Mouse (Mus musculus) forebrain, embryonic 15.5 days (tissue): ENCODE data around the gene Rraga. TPM values are rescaled to one million over a fixed set of nuclear protein-coding genes. Genes with fewer than 3 reads are reported as not detected.

Experiments
- ATAC-seq: fragments of 200-750 bp; cut with Nextera tagmentation; replicated peaks from 2 replicates; pipeline ENCODE4 v1.8.0; 2017; ENCODE audit warnings: mild to moderate bottlenecking, moderate TSS enrichment, moderate library complexity
- H3K27ac ChIP-seq: fragments of 300-500 bp; sonication (generic); replicated peaks from 2 replicates; pipeline ENCODE4 v1.5.1; 2015; ENCODE audit warnings: mild to moderate bottlenecking, inconsistent platforms
- H3K27me3 ChIP-seq: fragments of 300-500 bp; sonication (generic); 2 replicates; pipeline ENCODE4 v1.6.1; 2015; ENCODE audit warnings: inconsistent platforms
- H3K36me3 ChIP-seq: fragments of 300-500 bp; sonication (generic); 2 replicates; pipeline ENCODE4 v1.6.1; 2015; ENCODE audit warnings: mild to moderate bottlenecking, inconsistent platforms
- H3K4me1 ChIP-seq: fragments of 300-500 bp; sonication (generic); 2 replicates; pipeline ENCODE4 v1.6.1; 2015; ENCODE audit warnings: inconsistent platforms
- H3K4me2 ChIP-seq: fragments of 300-500 bp; sonication (generic); replicated peaks from 2 replicates; pipeline ENCODE4 v1.6.1; 2015; ENCODE audit warnings: mild to moderate bottlenecking, inconsistent platforms
- H3K4me3 ChIP-seq: fragments of 300-500 bp; sonication (generic); 2 replicates; pipeline ENCODE4 v1.5.1; 2015; ENCODE audit warnings: mild to moderate bottlenecking, inconsistent platforms
- H3K9ac ChIP-seq: fragments of 300-500 bp; sonication (generic); replicated peaks from 2 replicates; pipeline ENCODE4 v1.6.1; 2015; ENCODE audit warnings: mild to moderate bottlenecking, inconsistent platforms
- H3K9me3 ChIP-seq: fragments of 300-500 bp; sonication (generic); 2 replicates; pipeline ENCODE4 v1.6.1; 2016; ENCODE audit warnings: inconsistent platforms
- WGBS: fragments of 180-500 bp; shearing (Covaris S2); methylation state at CpG from one replicate; pipeline ENCODE4 v1.1.7; 2015; ENCODE audit warnings: mixed read lengths; 5-methylcytosine and 5-hydroxymethylcytosine counted together
- polyA plus RNA-seq: library from polyadenylated mRNA; unstranded; fragments of >200 nt; fragmentation: Nextera tagmentation; extraction: Ambion mirVana; gene quantifications from 2 replicates; pipeline ENCODE4 v1.2.1, GENCODE M21; 2015

Rraga gene
- polyA plus RNA-seq: 89.1 and 95.5 TPM in 2 replicates

- H3K4me2 ChIP-seq: peak within 1 kb of the TSS; percentile 68
- 0% methylated on average over 53 of the region's 53 CpGs for WGBS
- H3K27ac ChIP-seq: peak within 1 kb of the TSS; percentile 99
- peak within 1 kb of the TSS; percentile 99 for H3K9ac ChIP-seq
- no peaks in the 10 kb centered on the region for H3K9me3 ChIP-seq
- peak within 1 kb of the TSS; percentile 85 for H3K4me3 ChIP-seq
- peaks cover 36% of the 10 kb centered on the region for H3K4me1 ChIP-seq
- ATAC-seq: peak; percentile 98
- H3K27me3 ChIP-seq: no peaks in the 10 kb centered on the region
- no peaks in the 10 kb centered on the region for H3K36me3 ChIP-seq
These were observed at the start of gene Rraga for GRCm38 (mm10) chr4:86575283-86575983. Gene Rraga (plus strand): TSS chr4:86575668.

- 76% methylated on average over 11 of the region's 11 CpGs for WGBS
- Histone ChIP-seq H3K4me2 (no peak overlapping the region), H3K4me1 (no peaks in the 10 kb centered on the region), H3K9ac (no peak overlapping the region), H3K27ac (no peak overlapping the region), H3K9me3 (no peaks in the 10 kb centered on the region), H3K36me3 (no peaks in the 10 kb centered on the region), H3K4me3 (no peak overlapping the region), H3K27me3 (no peaks in the 10 kb centered on the region)
- no peak for ATAC-seq
These were observed 48.0 kb upstream of the Rraga start for GRCm38 (mm10) chr4:86527162-86528136.

GRCm38 (mm10) chr4:86529161-86529560, 46.3 kb upstream of the Rraga start:
- H3K4me3 ChIP-seq: no peak overlapping the region
- H3K4me2 ChIP-seq: no peak overlapping the region
- no peak overlapping the region for H3K27ac ChIP-seq
- H3K9ac ChIP-seq: no peak overlapping the region
- no peaks in the 10 kb centered on the region for H3K9me3 ChIP-seq
- no peaks in the 10 kb centered on the region for H3K36me3 ChIP-seq
- WGBS: 70% methylated on average over 6 of the region's 6 CpGs
- no peaks in the 10 kb centered on the region for H3K4me1 ChIP-seq
- H3K27me3 ChIP-seq: no peaks in the 10 kb centered on the region
- no peak for ATAC-seq

- Histone ChIP-seq H3K36me3 (no peaks in the 10 kb centered on the region), H3K9me3 (no peaks in the 10 kb centered on the region), H3K4me2 (no peak overlapping the region), H3K9ac (no peak overlapping the region), H3K4me3 (no peak overlapping the region), H3K27me3 (no peaks in the 10 kb centered on the region), H3K4me1 (no peaks in the 10 kb centered on the region), H3K27ac (no peak overlapping the region)
- WGBS: 74% methylated on average over 8 of the region's 8 CpGs
- no peak for ATAC-seq
These were observed 41.9 kb upstream of the Rraga start for GRCm38 (mm10) chr4:86533406-86534090.

GRCm38 (mm10) chr4:86534091-86534481, 41.4 kb upstream of the Rraga start:
- Histone ChIP-seq H3K9me3 (no peaks in the 10 kb centered on the region), H3K4me2 (no peak overlapping the region), H3K4me1 (no peaks in the 10 kb centered on the region), H3K27me3 (no peaks in the 10 kb centered on the region), H3K27ac (no peak overlapping the region), H3K4me3 (no peak overlapping the region), H3K9ac (no peak overlapping the region), H3K36me3 (no peaks in the 10 kb centered on the region)
- 66% methylated on average over 5 of the region's 5 CpGs for WGBS
- no peak for ATAC-seq

- no peaks in the 10 kb centered on the region for H3K27me3 ChIP-seq
- no peaks in the 10 kb centered on the region for H3K36me3 ChIP-seq
- no peaks in the 10 kb centered on the region for H3K4me1 ChIP-seq
- no peaks in the 10 kb centered on the region for H3K9me3 ChIP-seq
- H3K9ac ChIP-seq: no peak overlapping the region
- H3K27ac ChIP-seq: no peak overlapping the region
- ATAC-seq: no peak
- no peak overlapping the region for H3K4me3 ChIP-seq
- 46% methylated on average over 4 of the region's 4 CpGs for WGBS
- no peak overlapping the region for H3K4me2 ChIP-seq
These were observed 37.5 kb upstream of the Rraga start for GRCm38 (mm10) chr4:86537972-86538371.

GRCm38 (mm10) chr4:86538936-86539335, 36.5 kb upstream of the Rraga start:
- Histone ChIP-seq H3K4me1 (0 out of 2 replicates have a peak, but pooled peaks cover 3% of the 10 kb centered on the region), H3K9me3 (no peaks in the 10 kb centered on the region), H3K36me3 (no peaks in the 10 kb centered on the region), H3K4me2 (no peak overlapping the region), H3K4me3 (no peak overlapping the region), H3K27ac (no peak overlapping the region), H3K9ac (no peak overlapping the region), H3K27me3 (no peaks in the 10 kb centered on the region)
- ATAC-seq: no peak
- WGBS: 91% methylated on average over 5 of the region's 5 CpGs

- H3K4me2 ChIP-seq: no peak overlapping the region
- H3K4me1 ChIP-seq: 0 out of 2 replicates have a peak, but pooled peaks cover 5% of the 10 kb centered on the region
- H3K4me3 ChIP-seq: no peak overlapping the region
- no peak overlapping the region for H3K9ac ChIP-seq
- no peak overlapping the region for H3K27ac ChIP-seq
- H3K36me3 ChIP-seq: no peaks in the 10 kb centered on the region
- no peak for ATAC-seq
- WGBS: 86% methylated on average over 1 of the region's 1 CpGs
- no peaks in the 10 kb centered on the region for H3K9me3 ChIP-seq
- no peaks in the 10 kb centered on the region for H3K27me3 ChIP-seq
These were observed 33.9 kb upstream of the Rraga start for GRCm38 (mm10) chr4:86541573-86541972.

GRCm38 (mm10) chr4:86543999-86544398, 31.5 kb upstream of the Rraga start:
- Histone ChIP-seq H3K4me3 (no peak overlapping the region), H3K4me2 (no peak overlapping the region), H3K27me3 (no peaks in the 10 kb centered on the region), H3K9me3 (no peaks in the 10 kb centered on the region), H3K27ac (no peak overlapping the region), H3K4me1 (0 out of 2 replicates have a peak, but pooled peaks cover 5% of the 10 kb centered on the region), H3K9ac (no peak overlapping the region), H3K36me3 (no peaks in the 10 kb centered on the region)
- 33% methylated on average over 3 of the region's 3 CpGs for WGBS
- ATAC-seq: no peak

- H3K9me3 ChIP-seq: no peaks in the 10 kb centered on the region
- H3K4me1 ChIP-seq: 0 out of 2 replicates have a peak, but pooled peaks cover 5% of the 10 kb centered on the region
- H3K27me3 ChIP-seq: no peaks in the 10 kb centered on the region
- no peak overlapping the region for H3K9ac ChIP-seq
- no peak overlapping the region for H3K4me3 ChIP-seq
- WGBS: 66% methylated on average over 5 of the region's 5 CpGs
- no peak overlapping the region for H3K4me2 ChIP-seq
- H3K36me3 ChIP-seq: no peaks in the 10 kb centered on the region
- ATAC-seq: 0 out of 2 replicates have a peak, but pooled peaks have one; percentile 41
- no peak overlapping the region for H3K27ac ChIP-seq
These were observed 29.9 kb upstream of the Rraga start for GRCm38 (mm10) chr4:86545615-86546014.

GRCm38 (mm10) chr4:86548332-86548731, 27.1 kb upstream of the Rraga start:
- Histone ChIP-seq H3K4me2 (no peak overlapping the region), H3K4me1 (0 out of 2 replicates have a peak, but pooled peaks cover 5% of the 10 kb centered on the region), H3K9me3 (no peaks in the 10 kb centered on the region), H3K27me3 (no peaks in the 10 kb centered on the region), H3K4me3 (no peak overlapping the region), H3K36me3 (no peaks in the 10 kb centered on the region), H3K27ac (no peak overlapping the region), H3K9ac (no peak overlapping the region)
- WGBS: 89% methylated on average over 9 of the region's 9 CpGs
- ATAC-seq: no peak
